Mouse (Mus musculus) layer of hippocampus, postnatal 14 days (tissue): ENCODE measurements around the gene Ptprt. TPM values are rescaled to one million over a fixed set of nuclear protein-coding genes. Genes with fewer than 3 reads are reported as not detected.
A peak's percentile ranks its signal among the peaks of the same experiment; 100 is the strongest.

Experiments
- DNase-seq, 2 experiments: peaks; one replicate each; pipeline ENCODE4 v3.0.0; 2021 to 2022; ENCODE audit warnings: low spot score in 2 of 2, mixed read lengths in 1 of 2
- total RNA-seq, 2 experiments: library from RNA; stranded (reverse); gene quantifications; 2 replicates each; pipeline ENCODE4 v1.2.3; 2021

Ptprt gene
- total RNA-seq, 2 experiments from 2014 or later = 50.9 to 52.6 TPM

GRCm38 (mm10) chr2:162602721-162603120 lies 58.2 kb downstream of the Ptprt start:
- no peak for DNase-seq

- no peak for DNase-seq
Observed at GRCm38 (mm10) chr2:162591388-162591787, 69.6 kb downstream of the Ptprt start.

- no peak for DNase-seq
Observed at GRCm38 (mm10) chr2:162581651-162582050, 79.3 kb downstream of the Ptprt start.

GRCm38 (mm10) chr2:162577819-162578218 lies 83.1 kb downstream of the Ptprt start:
- DNase-seq = no peak

- no peak for DNase-seq
Observed at GRCm38 (mm10) chr2:162572851-162573250, 88.1 kb downstream of the Ptprt start.

- no peak for DNase-seq
Observed at GRCm38 (mm10) chr2:162571037-162571436, 89.9 kb downstream of the Ptprt start.

- peak in 1 of 2 experiments; percentile 13 for DNase-seq
Observed at GRCm38 (mm10) chr2:162568308-162569100, 92.4 kb downstream of the Ptprt start.

GRCm38 (mm10) chr2:162548312-162548711 lies 112.6 kb downstream of the Ptprt start:
- DNase-seq = peak in 1 of 2 experiments; percentile 31

GRCm38 (mm10) chr2:162531638-162532037 lies 129.3 kb downstream of the Ptprt start:
- DNase-seq = peak in 1 of 2 experiments; percentile 17

GRCm38 (mm10) chr2:162528911-162529310 lies 132.0 kb downstream of the Ptprt start:
- no peak for DNase-seq

- DNase-seq = no peak
Observed at GRCm38 (mm10) chr2:162515993-162516392, 145.0 kb downstream of the Ptprt start.

- DNase-seq = no peak
Observed at GRCm38 (mm10) chr2:162513072-162513471, 147.9 kb downstream of the Ptprt start.

- no peak for DNase-seq
Observed at GRCm38 (mm10) chr2:162512094-162512493, 148.9 kb downstream of the Ptprt start.

- no peak for DNase-seq
Observed at GRCm38 (mm10) chr2:162509016-162509415, 151.9 kb downstream of the Ptprt start.

- DNase-seq = no peak
Observed at GRCm38 (mm10) chr2:162507664-162508063, 153.3 kb downstream of the Ptprt start.

GRCm38 (mm10) chr2:162504850-162505249 lies 156.1 kb downstream of the Ptprt start:
- no peak for DNase-seq

- peak in 1 of 2 experiments; percentile 38 for DNase-seq
Observed at GRCm38 (mm10) chr2:162499501-162499915, 161.4 kb downstream of the Ptprt start.

- no peak for DNase-seq
Observed at GRCm38 (mm10) chr2:162498191-162498590, 162.8 kb downstream of the Ptprt start.

GRCm38 (mm10) chr2:162484036-162484435 lies 176.9 kb downstream of the Ptprt start:
- no peak for DNase-seq

- DNase-seq = no peak
Observed at GRCm38 (mm10) chr2:162443106-162443505, 217.8 kb downstream of the Ptprt start.

GRCm38 (mm10) chr2:162436646-162437045 lies 224.3 kb downstream of the Ptprt start:
- no peak for DNase-seq

GRCm38 (mm10) chr2:162430171-162430570 lies 230.8 kb downstream of the Ptprt start:
- DNase-seq = peak; percentile 22 to 24

- DNase-seq = no peak
Observed at GRCm38 (mm10) chr2:162426114-162426513, 234.8 kb downstream of the Ptprt start.
